Mouse (Mus musculus) neural tube, embryonic 12.5 days (tissue): ENCODE measurements around the gene Pdk2. TPM values are rescaled to one million over a fixed set of nuclear protein-coding genes. Genes with fewer than 3 reads are reported as not detected.

Experiments used
- ATAC-seq: fragments of 200-750 bp; cut with Nextera tagmentation; 2 replicates; pipeline ENCODE4 v1.8.0; 2017; ENCODE audit warnings: low read depth, mild to moderate bottlenecking, moderate TSS enrichment, moderate library complexity; ENCODE audit not compliant: low FRiP score
- H3K27ac ChIP-seq: fragments of 300-500 bp; sonication (generic); 2 replicates; pipeline ENCODE4 v1.5.1; 2016
- H3K27me3 ChIP-seq: fragments of 300-500 bp; sonication (generic); replicated peaks from 2 replicates; pipeline ENCODE4 v1.6.1; 2016; ENCODE audit warnings: mild to moderate bottlenecking
- H3K36me3 ChIP-seq: fragments of 300-500 bp; sonication (generic); 2 replicates; pipeline ENCODE4 v1.6.1; 2016; ENCODE audit warnings: mild to moderate bottlenecking
- H3K4me1 ChIP-seq: fragments of 300-500 bp; sonication (generic); 2 replicates; pipeline ENCODE4 v1.6.1; 2016
- H3K4me2 ChIP-seq: fragments of 300-500 bp; sonication (generic); replicated peaks from 2 replicates; pipeline ENCODE4 v1.6.1; 2016; ENCODE audit warnings: mild to moderate bottlenecking
- H3K4me3 ChIP-seq: fragments of 300-500 bp; sonication (generic); 2 replicates; pipeline ENCODE4 v1.5.1; 2016
- H3K9ac ChIP-seq: fragments of 300-500 bp; sonication (generic); 2 replicates; pipeline ENCODE4 v1.6.1; 2016; ENCODE audit warnings: mild to moderate bottlenecking
- H3K9me3 ChIP-seq: fragments of 300-500 bp; sonication (generic); 2 replicates; pipeline ENCODE4 v1.6.1; 2016; ENCODE audit warnings: mild to moderate bottlenecking
- WGBS: fragments of 180-500 bp; shearing (Covaris S2); methylation state at CpG from one replicate; pipeline ENCODE4 v1.1.7; 2016; 5-methylcytosine and 5-hydroxymethylcytosine counted together
- polyA plus RNA-seq: library from polyadenylated mRNA; unstranded; fragments of >200 nt; fragmentation: Nextera tagmentation; extraction: Ambion mirVana; gene quantifications from 2 replicates; pipeline ENCODE4 v1.2.1, GENCODE M21; 2016

Gene Pdk2
- polyA plus RNA-seq, 1 experiment from 2014 or later = 20.5 TPM

DNA sequence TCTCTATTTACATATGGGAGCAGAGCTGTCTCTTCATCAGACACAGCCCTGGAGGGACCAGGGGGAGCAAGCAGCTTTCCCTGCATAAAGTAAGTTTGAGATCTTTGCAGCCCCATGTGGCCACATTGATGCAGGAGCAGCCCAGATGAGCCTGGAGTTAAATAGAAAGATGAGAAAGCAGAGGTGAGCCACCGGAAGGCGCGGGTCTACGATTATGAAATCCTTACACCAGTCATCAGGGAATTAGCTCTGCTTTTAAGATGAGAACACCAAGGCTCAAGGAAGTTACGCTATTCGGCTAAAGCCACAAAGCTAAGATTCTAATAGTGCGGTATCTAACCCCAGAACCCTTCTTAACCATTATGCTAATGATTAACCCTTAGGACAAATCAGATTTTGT, 36.8 kb upstream of the Pdk2 start:
- no peaks in the 10 kb centered on the region for H3K9me3 ChIP-seq
- H3K4me2 ChIP-seq = no peak overlapping the region
- H3K36me3 ChIP-seq = no peaks in the 10 kb centered on the region
- peaks cover 54% of the 10 kb centered on the region for H3K27me3 ChIP-seq
- no peak overlapping the region for H3K9ac ChIP-seq
- 74% methylated on average over 7 of the region's 7 CpGs for WGBS
- no peak for ATAC-seq
- no peak overlapping the region for H3K27ac ChIP-seq
- peaks cover 20% of the 10 kb centered on the region for H3K4me1 ChIP-seq
- no peak overlapping the region for H3K4me3 ChIP-seq

DNA sequence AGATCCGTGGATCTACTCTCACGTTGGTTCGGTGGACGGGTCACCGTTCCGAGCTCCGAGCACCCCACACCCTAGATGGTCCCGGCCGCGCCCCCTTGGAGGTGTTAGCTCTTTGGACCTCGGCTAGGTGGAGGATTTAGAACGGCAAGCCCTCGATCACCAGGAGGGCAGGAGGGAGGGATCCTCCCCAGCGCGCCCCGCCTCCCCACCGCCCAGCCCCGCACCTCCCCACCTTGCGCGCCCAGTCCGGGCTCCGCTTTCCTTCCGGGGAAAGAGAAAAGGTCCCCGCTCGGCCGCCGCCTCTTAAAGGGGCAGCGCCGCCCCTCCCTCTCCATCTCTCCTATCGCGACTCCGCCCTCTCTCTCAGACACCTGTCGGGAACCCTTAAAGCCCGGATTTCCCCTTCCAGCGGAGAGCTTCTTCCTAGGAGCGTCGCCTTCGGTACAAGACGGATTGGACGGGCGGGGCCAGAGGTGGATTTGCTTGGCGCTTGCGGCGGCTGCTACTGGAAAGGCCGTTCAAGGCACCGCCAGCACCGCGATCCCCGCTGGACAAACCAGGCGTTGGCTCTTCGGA, 35.5 kb upstream of the Pdk2 start, which contains the start of gene Itga3:
Itga3 (minus strand) TSS at position 266 of the 576 bp plus-strand sequence.
- WGBS = under 1% methylated on average over 45 of the region's 51 CpGs
- peak; percentile 66 for ATAC-seq
- Histone ChIP-seq H3K9ac (peak within 1 kb of the TSS; percentile 67), H3K27ac (0 out of 2 replicates have a peak within 1 kb of the TSS, but pooled peaks have one; percentile 7), H3K36me3 (no peaks in the 10 kb centered on the region), H3K4me1 (peaks cover 20% of the 10 kb centered on the region), H3K9me3 (no peaks in the 10 kb centered on the region), H3K4me2 (peak within 1 kb of the TSS; percentile 88), H3K4me3 (peak within 1 kb of the TSS; percentile 59), H3K27me3 (peaks cover 54% of the 10 kb centered on the region)

DNA sequence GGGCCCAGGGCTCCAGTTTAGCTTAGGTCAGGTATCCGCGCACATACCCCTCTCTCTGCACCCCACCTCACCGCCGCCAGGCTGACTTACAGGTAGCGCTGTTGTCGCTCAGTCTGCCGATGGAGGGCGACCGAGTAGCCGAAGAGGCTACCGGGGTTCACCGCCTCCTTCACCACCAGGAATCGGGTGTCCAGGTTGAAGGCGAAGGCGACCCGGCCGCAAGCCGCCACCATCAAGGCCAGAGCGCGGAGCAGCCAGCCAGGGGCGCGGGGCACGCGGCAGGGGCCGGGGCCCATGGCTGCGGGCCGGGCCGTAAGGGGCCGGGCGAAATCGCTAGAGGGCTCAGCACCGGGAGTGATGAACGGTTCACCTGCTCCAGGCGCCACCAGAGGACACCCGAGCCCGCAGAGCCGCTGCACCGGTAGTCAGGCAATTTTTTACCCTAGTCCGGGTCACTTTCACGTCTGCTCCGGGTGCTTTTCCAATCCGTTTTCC, 34.9 kb upstream of the Pdk2 start:
- ATAC-seq = peak; percentile 63
- Histone ChIP-seq H3K27ac (no peak overlapping the region), H3K4me2 (peak overlapping the region; percentile 88), H3K9ac (peak overlapping the region; percentile 67), H3K9me3 (no peaks in the 10 kb centered on the region), H3K4me1 (peaks cover 20% of the 10 kb centered on the region), H3K4me3 (peak overlapping the region; percentile 59), H3K27me3 (peaks cover 54% of the 10 kb centered on the region), H3K36me3 (no peaks in the 10 kb centered on the region)
- 1% methylated on average over 42 of the region's 42 CpGs for WGBS

DNA sequence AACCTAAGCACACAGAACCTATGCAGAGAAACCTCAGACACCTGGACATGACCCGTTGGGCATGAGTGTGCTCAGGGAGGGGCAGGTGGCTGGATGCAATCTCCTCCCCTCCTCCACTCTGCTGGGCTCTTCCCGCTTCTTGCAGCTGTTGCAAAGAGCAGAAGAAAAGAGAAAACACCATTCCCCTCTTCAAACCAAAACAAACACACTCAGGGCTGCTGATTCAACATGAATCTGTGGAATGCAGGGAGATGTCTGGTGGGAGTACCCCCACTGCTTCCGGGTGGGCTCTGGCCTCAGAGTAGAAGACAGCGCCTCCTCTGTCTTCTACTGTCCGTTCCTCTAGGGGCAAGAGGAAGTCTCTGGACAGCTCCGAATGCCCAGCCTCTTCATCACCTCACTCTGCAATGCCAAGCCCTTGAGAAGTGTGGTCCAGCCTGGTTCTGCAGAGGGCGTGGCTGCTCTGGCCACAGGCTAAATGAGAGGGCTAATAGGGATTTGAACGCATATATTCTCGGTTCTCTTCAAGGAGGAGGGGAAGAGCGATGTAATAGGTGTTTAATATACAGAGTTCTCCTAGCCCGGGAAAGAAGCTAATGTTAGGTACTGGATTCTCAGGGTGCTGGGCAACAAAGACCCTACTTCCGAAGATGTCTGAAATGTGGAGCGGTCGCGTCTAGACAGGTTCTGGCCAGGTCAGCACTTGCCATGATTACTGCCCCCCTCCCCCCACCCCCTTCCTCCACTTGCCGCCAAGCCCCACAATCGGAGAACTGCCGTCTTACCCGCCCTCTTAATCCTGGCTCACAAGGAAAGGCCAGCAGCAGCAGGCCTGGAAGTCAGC, 34.3 kb upstream of the Pdk2 start:
- Histone ChIP-seq H3K9me3 (no peaks in the 10 kb centered on the region), H3K36me3 (no peaks in the 10 kb centered on the region), H3K4me1 (peaks cover 20% of the 10 kb centered on the region), H3K27ac (no peak overlapping the region), H3K27me3 (peaks cover 54% of the 10 kb centered on the region), H3K4me3 (peak overlapping the region; percentile 59), H3K4me2 (peak overlapping the region; percentile 88), H3K9ac (peak overlapping the region; percentile 67)
- WGBS = 9% methylated on average over 19 of the region's 19 CpGs
- no peak for ATAC-seq

DNA sequence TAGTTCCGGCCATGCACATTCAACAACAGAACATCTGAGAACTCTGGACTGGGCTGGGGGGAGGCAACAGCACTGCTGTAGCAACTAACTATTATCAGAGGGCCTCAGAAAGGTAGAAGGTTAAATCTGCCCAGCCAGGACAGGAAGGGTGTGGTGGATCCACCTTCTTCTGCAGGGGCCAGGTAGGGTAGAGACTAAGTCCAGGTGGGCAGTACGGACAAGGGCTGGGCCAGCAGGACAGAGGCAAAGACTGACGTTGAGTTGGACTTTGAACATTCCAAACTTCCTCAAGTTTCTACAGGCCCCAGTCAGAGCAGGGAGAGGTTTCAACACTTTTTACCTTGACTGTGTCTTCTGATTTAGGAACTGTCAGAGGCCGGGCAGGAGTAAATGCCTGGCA, 33.5 kb upstream of the Pdk2 start:
- Histone ChIP-seq H3K9ac (no peak overlapping the region), H3K27me3 (peaks cover 51% of the 10 kb centered on the region), H3K4me3 (no peak overlapping the region), H3K9me3 (no peaks in the 10 kb centered on the region), H3K27ac (no peak overlapping the region), H3K4me2 (peak overlapping the region; percentile 88), H3K36me3 (no peaks in the 10 kb centered on the region), H3K4me1 (peaks cover 20% of the 10 kb centered on the region)
- no peak for ATAC-seq
- 79% methylated on average over 4 of the region's 4 CpGs for WGBS

DNA sequence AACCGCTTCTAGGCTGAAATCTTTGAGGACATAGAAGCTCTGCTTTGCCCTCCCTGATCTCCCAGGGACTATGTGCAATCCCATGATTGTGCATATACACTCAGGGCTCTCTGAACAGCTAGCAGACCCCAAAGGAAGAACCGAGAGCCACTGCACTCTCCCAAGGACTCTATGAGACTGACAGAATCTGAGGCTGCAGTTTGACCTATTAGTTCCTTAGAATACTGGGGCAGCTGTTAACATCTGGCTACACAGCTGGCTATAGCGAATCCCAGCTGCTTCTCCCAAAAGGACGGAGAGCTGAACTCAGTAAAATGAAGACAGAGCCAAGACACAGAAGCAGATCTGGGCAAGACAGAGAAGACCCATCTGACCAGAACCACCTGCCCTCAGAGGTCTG, 32.7 kb upstream of the Pdk2 start:
- H3K9ac ChIP-seq = no peak overlapping the region
- peaks cover 45% of the 10 kb centered on the region for H3K27me3 ChIP-seq
- no peaks in the 10 kb centered on the region for H3K36me3 ChIP-seq
- no peak overlapping the region for H3K27ac ChIP-seq
- H3K4me2 ChIP-seq = no peak overlapping the region
- WGBS = 78% methylated on average over 4 of the region's 4 CpGs
- no peak for ATAC-seq
- H3K4me1 ChIP-seq = peaks cover 20% of the 10 kb centered on the region
- H3K4me3 ChIP-seq = no peak overlapping the region
- no peaks in the 10 kb centered on the region for H3K9me3 ChIP-seq

DNA sequence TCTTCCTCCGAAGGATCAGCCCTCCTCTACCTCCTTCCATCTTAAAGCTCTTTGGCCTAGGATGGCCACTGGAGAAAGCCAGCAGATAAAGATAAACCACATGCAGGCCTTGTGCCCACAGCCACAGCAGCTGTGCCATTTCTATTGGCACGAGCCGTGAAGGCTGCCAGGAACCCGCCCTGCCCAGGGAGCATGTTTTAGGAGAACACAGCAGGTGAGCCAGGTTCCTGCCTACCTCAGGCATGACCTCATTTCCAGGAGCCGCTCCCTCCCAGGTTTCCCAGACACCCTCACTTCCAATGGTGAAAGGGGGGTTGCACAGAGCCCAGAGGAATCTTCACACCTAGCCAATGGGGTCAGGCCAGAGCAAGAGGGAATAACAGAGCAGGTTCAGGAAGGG, 31.6 kb upstream of the Pdk2 start:
- Histone ChIP-seq H3K4me1 (peaks cover 20% of the 10 kb centered on the region), H3K27me3 (peaks cover 35% of the 10 kb centered on the region), H3K4me3 (no peak overlapping the region), H3K9me3 (no peaks in the 10 kb centered on the region), H3K9ac (no peak overlapping the region), H3K4me2 (no peak overlapping the region; the same call in 1 of the 2 replicates), H3K36me3 (no peaks in the 10 kb centered on the region), H3K27ac (no peak overlapping the region)
- 73% methylated on average over 5 of the region's 5 CpGs for WGBS
- ATAC-seq = no peak

DNA sequence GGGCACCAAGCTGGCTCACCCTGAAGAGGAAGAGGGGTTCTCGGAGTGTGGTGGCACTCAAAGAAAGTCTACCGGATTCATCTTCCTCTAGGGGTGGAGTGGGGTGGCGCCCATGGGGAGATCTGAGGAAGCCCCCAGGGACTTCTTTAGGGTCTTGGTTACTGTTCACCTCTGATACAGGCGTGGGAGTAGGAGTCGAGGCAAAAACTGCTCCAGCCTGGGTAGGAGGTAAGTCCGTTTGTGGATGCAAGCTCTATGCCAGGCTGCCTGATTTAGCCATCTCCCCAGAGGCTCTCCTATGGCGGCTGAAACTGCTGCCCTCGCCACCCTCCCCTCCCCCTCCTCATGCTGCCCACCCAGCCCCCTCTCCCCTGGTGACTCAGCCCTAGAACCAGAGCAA, 31.0 kb upstream of the Pdk2 start:
- no peaks in the 10 kb centered on the region for H3K36me3 ChIP-seq
- H3K9me3 ChIP-seq = no peaks in the 10 kb centered on the region
- H3K9ac ChIP-seq = no peak overlapping the region
- H3K27ac ChIP-seq = no peak overlapping the region
- H3K4me1 ChIP-seq = peaks cover 19% of the 10 kb centered on the region
- ATAC-seq = no peak
- 67% methylated on average over 8 of the region's 8 CpGs for WGBS
- no peak overlapping the region for H3K4me2 ChIP-seq
- H3K27me3 ChIP-seq = peaks cover 29% of the 10 kb centered on the region
- no peak overlapping the region for H3K4me3 ChIP-seq

DNA sequence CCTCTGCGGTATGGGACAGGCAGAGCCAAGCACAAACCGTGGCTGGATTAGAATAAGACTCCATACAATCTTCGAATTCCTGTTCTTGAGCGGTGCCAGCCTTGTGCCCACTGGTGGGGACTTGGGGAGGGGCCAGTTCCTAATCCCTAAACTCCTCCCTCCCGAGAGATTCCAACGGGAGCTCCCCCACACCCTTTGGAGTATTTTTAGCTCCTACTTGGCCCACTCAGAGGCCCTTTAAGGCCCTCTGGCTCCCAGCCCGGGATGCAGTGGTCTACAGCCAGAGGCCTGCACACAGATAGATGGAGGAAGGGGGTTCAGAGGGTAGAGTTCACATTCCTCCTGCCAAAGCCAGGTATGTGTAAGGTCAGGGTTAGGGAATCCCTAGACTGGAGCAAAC, 30.1 kb upstream of the Pdk2 start:
- Histone ChIP-seq H3K27me3 (peaks cover 22% of the 10 kb centered on the region; the same call in 1 of the 2 replicates), H3K4me2 (no peak overlapping the region), H3K9me3 (no peaks in the 10 kb centered on the region), H3K27ac (no peak overlapping the region), H3K36me3 (no peaks in the 10 kb centered on the region), H3K4me1 (peaks cover 14% of the 10 kb centered on the region), H3K4me3 (no peak overlapping the region), H3K9ac (no peak overlapping the region)
- 64% methylated on average over 7 of the region's 7 CpGs for WGBS
- ATAC-seq = no peak

DNA sequence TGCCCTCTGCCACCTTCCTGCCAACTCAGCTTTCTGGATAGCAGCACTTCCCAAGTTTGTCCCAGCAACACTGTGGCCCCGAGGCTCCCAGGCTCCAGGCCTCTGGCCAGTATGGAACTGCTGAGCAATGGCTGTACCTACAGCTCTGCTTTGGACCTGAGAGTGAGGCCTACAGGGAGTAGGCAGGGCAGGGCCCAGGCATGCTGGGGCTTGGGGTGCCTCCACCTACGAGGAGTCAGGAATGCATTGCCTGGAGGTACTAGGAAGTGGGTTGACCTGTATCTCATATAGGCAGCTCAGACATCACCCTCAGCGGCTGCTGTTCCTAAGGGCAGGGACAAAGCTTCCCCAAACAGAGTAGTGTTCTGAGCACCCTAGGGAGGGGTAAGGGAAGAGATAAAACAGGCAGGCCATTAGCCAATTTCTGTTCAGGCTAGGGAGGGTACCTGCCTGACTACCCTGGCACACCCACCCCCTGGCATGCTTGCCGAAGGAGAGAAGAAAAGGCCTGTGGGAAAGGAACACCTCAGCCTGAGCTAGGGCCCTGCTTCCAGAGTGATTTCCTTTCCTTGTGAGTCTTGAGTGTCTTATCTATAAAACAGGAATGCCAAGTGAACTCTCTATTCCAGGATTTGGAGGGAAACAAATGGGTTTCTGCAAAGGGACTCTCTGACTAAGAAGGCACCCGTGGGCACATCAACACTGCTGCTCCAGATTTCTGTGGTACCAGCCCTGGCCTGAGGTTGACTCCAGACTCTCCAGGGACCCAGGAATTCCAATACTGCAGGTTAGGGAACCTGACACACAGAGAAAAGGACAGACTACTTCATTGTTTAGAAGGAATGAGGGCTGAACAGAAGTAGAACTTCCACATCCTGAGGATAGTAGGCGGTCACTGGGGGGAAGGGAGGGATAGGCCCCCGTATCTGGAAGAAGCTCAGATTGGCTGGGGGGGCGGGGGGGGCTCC, 29.3 kb upstream of the Pdk2 start:
- Histone ChIP-seq H3K9me3 (no peaks in the 10 kb centered on the region), H3K27ac (no peak overlapping the region), H3K27me3 (peaks cover 13% of the 10 kb centered on the region; the same call in 1 of the 2 replicates), H3K4me3 (no peak overlapping the region), H3K36me3 (0 out of 2 replicates have a peak, but pooled peaks cover 2% of the 10 kb centered on the region), H3K9ac (no peak overlapping the region), H3K4me2 (no peak overlapping the region), H3K4me1 (peaks cover 8% of the 10 kb centered on the region; the same call in 1 of the 2 replicates)
- 68% methylated on average over 8 of the region's 8 CpGs for WGBS
- no peak for ATAC-seq

DNA sequence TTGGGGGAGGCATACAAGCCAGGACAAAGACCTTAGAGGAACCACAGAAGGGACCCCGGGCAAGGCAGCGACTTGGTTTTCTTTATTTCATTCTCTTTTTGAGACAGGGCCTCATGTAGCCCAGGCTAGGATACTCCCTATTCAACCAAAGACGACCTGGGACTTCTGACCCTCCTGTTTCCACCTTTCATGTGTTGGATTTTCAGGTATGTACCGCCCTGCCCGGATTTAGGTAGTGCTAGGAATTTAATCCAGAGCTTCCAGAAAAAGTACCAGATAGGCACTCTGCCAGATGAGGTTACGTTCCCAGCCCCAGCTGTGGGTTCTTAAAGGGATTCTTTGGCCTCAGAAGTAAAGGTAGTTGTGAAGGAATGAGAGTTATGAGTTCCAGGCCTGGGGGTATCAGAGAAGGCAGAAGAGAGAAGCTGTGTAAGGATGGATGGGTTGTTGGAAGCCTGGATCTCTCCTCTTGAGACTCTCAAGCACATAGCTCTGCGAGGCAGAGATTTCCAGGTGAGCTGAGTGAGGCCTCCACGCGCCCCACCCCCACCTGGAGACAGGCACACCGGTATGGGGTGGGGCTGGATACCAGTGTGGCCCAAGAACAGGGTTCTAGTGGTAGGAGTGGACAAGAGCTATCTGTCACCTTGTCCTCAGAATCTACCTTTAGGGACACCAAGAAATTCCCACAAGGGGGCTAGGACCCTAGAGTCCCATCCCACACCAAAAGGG, 28.2 kb upstream of the Pdk2 start:
- ATAC-seq = no peak
- H3K4me1 ChIP-seq = no peaks in the 10 kb centered on the region
- H3K36me3 ChIP-seq = 0 out of 2 replicates have a peak, but pooled peaks cover 2% of the 10 kb centered on the region
- no peak overlapping the region for H3K9ac ChIP-seq
- 86% methylated on average over 10 of the region's 10 CpGs for WGBS
- peaks cover 3% of the 10 kb centered on the region; the same call in 1 of the 2 replicates for H3K27me3 ChIP-seq
- no peak overlapping the region for H3K4me3 ChIP-seq
- no peak overlapping the region for H3K27ac ChIP-seq
- H3K4me2 ChIP-seq = no peak overlapping the region
- no peaks in the 10 kb centered on the region for H3K9me3 ChIP-seq
